Mouse (Mus musculus): ENCODE results near the gene Ildr2. TPM values are rescaled to one million over a fixed set of nuclear protein-coding genes. Genes with fewer than 3 reads are reported as not detected.
A peak's percentile ranks its signal among the peaks of the same experiment; 100 is the strongest.

Ildr2 gene
- polyA plus RNA-seq (2015; fragmentation: Nextera tagmentation; extraction: Ambion mirVana) = 2.9 and 3.2 TPM in 2 replicates

- 0 out of 2 replicates have a peak within 1 kb of the TSS, but pooled peaks have one; percentile 16 for H3K27ac ChIP-seq (ENCODE audit: low read length)
- peaks cover 15% of the 10 kb centered on the region for H3K4me1 ChIP-seq (replicated peaks; ENCODE audit: control insufficient read depth, insufficient read depth, low read length)
- WGBS = under 1% methylated on average over 72 of the region's 72 CpGs
- peak; percentile 79 for ATAC-seq
- peak within 1 kb of the TSS; percentile 78 for H3K9ac ChIP-seq (replicated peaks; ENCODE audit: low read depth, low read length)
- peak within 1 kb of the TSS; percentile 82 for H3K4me2 ChIP-seq (ENCODE audit: low read length)
- no peaks in the 10 kb centered on the region for H3K27me3 ChIP-seq (replicated peaks; ENCODE audit: control insufficient read depth, insufficient read depth, low read length)
- no peaks in the 10 kb centered on the region for H3K36me3 ChIP-seq (ENCODE audit: control insufficient read depth, insufficient read depth)
- no peaks in the 10 kb centered on the region for H3K9me3 ChIP-seq (ENCODE audit: control insufficient read depth, low read length)
- peak within 1 kb of the TSS; percentile 68 for H3K4me3 ChIP-seq (replicated peaks; ENCODE audit: low read length)
Observed at GRCm38 (mm10) chr1:166253898-166254894, at the start of gene Ildr2. Gene Ildr2, plus strand, starts transcription at chr1:166254139.

GRCm38 (mm10) chr1:166204171-166204570 is 49.8 kb upstream of the Ildr2 start:
- no peaks in the 10 kb centered on the region for H3K4me1 ChIP-seq (replicated peaks; ENCODE audit: control insufficient read depth, insufficient read depth, low read length)
- H3K27ac ChIP-seq (ENCODE audit: low read length) = no peak overlapping the region
- H3K9ac ChIP-seq (replicated peaks; ENCODE audit: low read depth, low read length) = no peak overlapping the region
- no peak for ATAC-seq
- H3K27me3 ChIP-seq (replicated peaks; ENCODE audit: control insufficient read depth, insufficient read depth, low read length) = no peaks in the 10 kb centered on the region
- 30% methylated on average over 5 of the region's 5 CpGs for WGBS
- no peaks in the 10 kb centered on the region for H3K36me3 ChIP-seq (ENCODE audit: control insufficient read depth, insufficient read depth)
- no peaks in the 10 kb centered on the region for H3K9me3 ChIP-seq (ENCODE audit: control insufficient read depth, low read length)
- no peak overlapping the region for H3K4me2 ChIP-seq (ENCODE audit: low read length)
- H3K4me3 ChIP-seq (replicated peaks; ENCODE audit: low read length) = no peak overlapping the region

- Histone ChIP-seq H3K36me3 (ENCODE audit: control insufficient read depth, insufficient read depth) (no peaks in the 10 kb centered on the region), H3K4me3 (replicated peaks; ENCODE audit: low read length) (no peak overlapping the region), H3K9ac (replicated peaks; ENCODE audit: low read depth, low read length) (no peak overlapping the region), H3K27me3 (replicated peaks; ENCODE audit: control insufficient read depth, insufficient read depth, low read length) (no peaks in the 10 kb centered on the region), H3K4me2 (ENCODE audit: low read length) (no peak overlapping the region), H3K4me1 (replicated peaks; ENCODE audit: control insufficient read depth, insufficient read depth, low read length) (no peaks in the 10 kb centered on the region), H3K9me3 (ENCODE audit: control insufficient read depth, low read length) (no peaks in the 10 kb centered on the region), H3K27ac (ENCODE audit: low read length) (no peak overlapping the region)
- no peak for ATAC-seq
- WGBS = 89% methylated on average over 3 of the region's 3 CpGs
Observed at GRCm38 (mm10) chr1:166205159-166205558, 48.8 kb upstream of the Ildr2 start.

- Histone ChIP-seq H3K9ac (replicated peaks; ENCODE audit: low read depth, low read length) (no peak overlapping the region), H3K9me3 (ENCODE audit: control insufficient read depth, low read length) (no peaks in the 10 kb centered on the region), H3K27ac (ENCODE audit: low read length) (no peak overlapping the region), H3K27me3 (replicated peaks; ENCODE audit: control insufficient read depth, insufficient read depth, low read length) (no peaks in the 10 kb centered on the region), H3K4me3 (replicated peaks; ENCODE audit: low read length) (no peak overlapping the region), H3K36me3 (ENCODE audit: control insufficient read depth, insufficient read depth) (no peaks in the 10 kb centered on the region), H3K4me1 (replicated peaks; ENCODE audit: control insufficient read depth, insufficient read depth, low read length) (no peaks in the 10 kb centered on the region), H3K4me2 (ENCODE audit: low read length) (no peak overlapping the region)
- no peak for ATAC-seq
- 87% methylated on average over 6 of the region's 6 CpGs for WGBS
Observed at GRCm38 (mm10) chr1:166209371-166209770, 44.6 kb upstream of the Ildr2 start.

GRCm38 (mm10) chr1:166214181-166214580 is 39.8 kb upstream of the Ildr2 start:
- no peaks in the 10 kb centered on the region for H3K36me3 ChIP-seq (ENCODE audit: control insufficient read depth, insufficient read depth)
- H3K4me3 ChIP-seq (replicated peaks; ENCODE audit: low read length) = no peak overlapping the region
- no peaks in the 10 kb centered on the region for H3K9me3 ChIP-seq (ENCODE audit: control insufficient read depth, low read length)
- 84% methylated on average over 4 of the region's 4 CpGs for WGBS
- no peak overlapping the region for H3K9ac ChIP-seq (replicated peaks; ENCODE audit: low read depth, low read length)
- no peak for ATAC-seq
- H3K4me2 ChIP-seq (ENCODE audit: low read length) = no peak overlapping the region
- no peak overlapping the region for H3K27ac ChIP-seq (ENCODE audit: low read length)
- no peaks in the 10 kb centered on the region for H3K27me3 ChIP-seq (replicated peaks; ENCODE audit: control insufficient read depth, insufficient read depth, low read length)
- H3K4me1 ChIP-seq (replicated peaks; ENCODE audit: control insufficient read depth, insufficient read depth, low read length) = no peaks in the 10 kb centered on the region

GRCm38 (mm10) chr1:166238315-166238969 is 15.5 kb upstream of the Ildr2 start, which contains the start of gene Mael:
Gene Mael, minus strand, starts transcription at chr1:166238747.
- Histone ChIP-seq H3K9ac (replicated peaks; ENCODE audit: low read depth, low read length) (no peak within 1 kb of the TSS), H3K27me3 (replicated peaks; ENCODE audit: control insufficient read depth, insufficient read depth, low read length) (no peaks in the 10 kb centered on the region), H3K27ac (ENCODE audit: low read length) (no peak within 1 kb of the TSS), H3K9me3 (ENCODE audit: control insufficient read depth, low read length) (peaks cover 4% of the 10 kb centered on the region; the same call in 1 of the 2 replicates), H3K4me3 (replicated peaks; ENCODE audit: low read length) (no peak within 1 kb of the TSS), H3K36me3 (ENCODE audit: control insufficient read depth, insufficient read depth) (no peaks in the 10 kb centered on the region), H3K4me2 (ENCODE audit: low read length) (no peak within 1 kb of the TSS), H3K4me1 (replicated peaks; ENCODE audit: control insufficient read depth, insufficient read depth, low read length) (no peaks in the 10 kb centered on the region)
- no peak for ATAC-seq
- 90% methylated on average over 53 of the region's 53 CpGs for WGBS

- H3K4me2 ChIP-seq (ENCODE audit: low read length) = no peak overlapping the region
- no peak overlapping the region for H3K27ac ChIP-seq (ENCODE audit: low read length)
- no peak for ATAC-seq
- H3K9ac ChIP-seq (replicated peaks; ENCODE audit: low read depth, low read length) = no peak overlapping the region
- WGBS = 58% methylated on average over 6 of the region's 6 CpGs
- no peaks in the 10 kb centered on the region for H3K27me3 ChIP-seq (replicated peaks; ENCODE audit: control insufficient read depth, insufficient read depth, low read length)
- H3K36me3 ChIP-seq (ENCODE audit: control insufficient read depth, insufficient read depth) = no peaks in the 10 kb centered on the region
- no peaks in the 10 kb centered on the region for H3K9me3 ChIP-seq (ENCODE audit: control insufficient read depth, low read length)
- no peak overlapping the region for H3K4me3 ChIP-seq (replicated peaks; ENCODE audit: low read length)
- H3K4me1 ChIP-seq (replicated peaks; ENCODE audit: control insufficient read depth, insufficient read depth, low read length) = no peaks in the 10 kb centered on the region
Observed at GRCm38 (mm10) chr1:166244285-166244684, 9.7 kb upstream of the Ildr2 start.

- Histone ChIP-seq H3K36me3 (ENCODE audit: control insufficient read depth, insufficient read depth) (no peaks in the 10 kb centered on the region), H3K27ac (ENCODE audit: low read length) (no peak overlapping the region), H3K4me3 (replicated peaks; ENCODE audit: low read length) (peak overlapping the region; percentile 68), H3K27me3 (replicated peaks; ENCODE audit: control insufficient read depth, insufficient read depth, low read length) (no peaks in the 10 kb centered on the region), H3K9me3 (ENCODE audit: control insufficient read depth, low read length) (no peaks in the 10 kb centered on the region), H3K9ac (replicated peaks; ENCODE audit: low read depth, low read length) (peak overlapping the region; percentile 78), H3K4me2 (ENCODE audit: low read length) (peak overlapping the region; percentile 82), H3K4me1 (replicated peaks; ENCODE audit: control insufficient read depth, insufficient read depth, low read length) (peaks cover 17% of the 10 kb centered on the region)
- no peak for ATAC-seq
- WGBS = 12% methylated on average over 8 of the region's 8 CpGs
Observed at GRCm38 (mm10) chr1:166255091-166255490, 1.2 kb downstream of the Ildr2 start.

GRCm38 (mm10) chr1:166255651-166256050 is 1.7 kb downstream of the Ildr2 start:
- no peaks in the 10 kb centered on the region for H3K9me3 ChIP-seq (ENCODE audit: control insufficient read depth, low read length)
- 4% methylated on average over 2 of the region's 2 CpGs for WGBS
- no peaks in the 10 kb centered on the region for H3K36me3 ChIP-seq (ENCODE audit: control insufficient read depth, insufficient read depth)
- ATAC-seq = peak; percentile 16; the same call in 1 of the 2 replicates
- peak overlapping the region; percentile 18; the same call in 1 of the 2 replicates for H3K9ac ChIP-seq (replicated peaks; ENCODE audit: low read depth, low read length)
- H3K27ac ChIP-seq (ENCODE audit: low read length) = no peak overlapping the region
- H3K4me3 ChIP-seq (replicated peaks; ENCODE audit: low read length) = peak overlapping the region; percentile 68
- peak overlapping the region; percentile 82 for H3K4me2 ChIP-seq (ENCODE audit: low read length)
- H3K27me3 ChIP-seq (replicated peaks; ENCODE audit: control insufficient read depth, insufficient read depth, low read length) = no peaks in the 10 kb centered on the region
- H3K4me1 ChIP-seq (replicated peaks; ENCODE audit: control insufficient read depth, insufficient read depth, low read length) = peaks cover 17% of the 10 kb centered on the region

All from forebrain, embryonic 16.5 days (tissue).